Mouse (Mus musculus): ENCODE measurements at regions not wholly inside any gene's neighbourhood (a gene's known extent, or its start where the extent isn't known, plus 50 kb on each side); places are given as distances from the start of the nearest gene placed in this dataset.

DNA sequence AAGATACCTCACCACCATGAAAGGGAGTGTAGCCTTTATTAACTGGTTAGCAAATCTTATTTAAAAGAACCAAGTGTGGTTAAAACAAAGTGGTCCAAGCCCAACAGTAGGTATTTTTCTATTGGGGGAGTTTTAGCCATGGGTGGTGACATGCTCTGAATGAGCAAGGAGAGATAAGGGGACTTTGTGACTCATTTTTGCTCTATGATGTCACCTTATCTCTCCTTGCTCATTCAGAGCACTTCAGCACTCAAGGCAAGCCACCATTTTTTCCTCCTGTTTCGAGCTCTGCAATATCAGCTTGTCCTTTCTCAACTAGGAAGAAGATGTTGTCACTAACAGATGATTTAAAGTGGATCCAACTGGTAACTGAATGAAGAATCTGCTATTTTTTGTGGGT lies 78.9 kb upstream of the Cxadr start:
- H3K4me2 ChIP-seq (ENCODE audit: low read depth): no peak overlapping the region
- H3K4me3 ChIP-seq (ENCODE audit: low read depth, low read length): no peak overlapping the region
- no peaks in the 10 kb centered on the region for H3K27me3 ChIP-seq (ENCODE audit: control insufficient read depth, insufficient read depth, low read length)
- H3K36me3 ChIP-seq (ENCODE audit: control insufficient read depth, insufficient read depth, low read length): no peaks in the 10 kb centered on the region
- no peak overlapping the region for H3K27ac ChIP-seq (ENCODE audit: low read depth, low read length)
- DNase-seq (ENCODE audit: low spot score) (no peak), ATAC-seq (ENCODE audit: insufficient read depth, low FRiP score, low TSS enrichment) (no peak)
- H3K4me1 ChIP-seq (ENCODE audit: control insufficient read depth, insufficient read depth, low read length): no peaks in the 10 kb centered on the region
- WGBS: 80% methylated on average over 1 of the region's 1 CpGs
- H3K9me3 ChIP-seq (ENCODE audit: control insufficient read depth, low read length): no peaks in the 10 kb centered on the region
- H3K9ac ChIP-seq (ENCODE audit: low read length): no peak overlapping the region

DNA sequence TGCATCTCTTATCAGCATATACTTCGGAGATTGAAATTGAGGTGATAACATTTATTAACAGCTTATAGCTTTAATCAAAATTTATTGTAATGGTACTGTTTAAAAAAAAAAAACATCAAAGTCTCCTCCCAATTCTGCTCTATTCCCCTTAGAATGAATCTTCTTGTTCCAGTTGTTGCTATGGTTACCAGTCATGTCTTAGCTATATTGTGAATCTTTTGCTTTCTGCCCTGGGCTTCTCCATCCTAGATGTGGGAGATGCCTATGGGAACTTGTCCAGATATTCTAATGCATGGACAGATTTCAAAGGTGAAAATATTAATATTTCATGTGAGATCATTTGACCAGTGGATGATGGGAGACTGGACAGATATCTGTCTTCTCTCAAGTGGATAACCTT lies 79.5 kb upstream of the Cxadr start:
- no peak for ATAC-seq (ENCODE audit: insufficient read depth, low FRiP score, low TSS enrichment)
- DNase-seq (ENCODE audit: low spot score): no peak

DNA sequence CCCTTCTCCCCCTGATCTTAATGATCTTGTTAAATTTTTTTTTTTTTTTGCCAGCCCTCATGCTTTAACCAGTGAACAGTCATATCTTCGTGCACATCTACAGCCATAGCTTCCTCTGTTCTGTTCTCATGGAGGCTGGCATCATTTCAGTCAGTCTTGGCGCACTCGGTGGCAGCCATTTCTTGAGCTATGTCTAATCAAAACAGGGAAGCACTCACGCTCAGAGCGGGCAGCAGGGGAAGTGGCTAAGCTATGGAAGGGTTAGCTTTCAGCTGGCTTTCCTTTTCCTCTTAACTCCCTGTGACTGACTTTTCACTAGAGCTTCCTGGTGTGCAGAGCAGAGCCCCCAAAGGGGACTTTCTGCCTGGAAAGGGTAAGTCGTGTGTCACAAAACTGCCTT lies 83.7 kb upstream of the Cxadr start:
- Histone ChIP-seq H3K9ac (ENCODE audit: low read length) (no peak overlapping the region), H3K27ac (ENCODE audit: low read depth, low read length) (no peak overlapping the region), H3K36me3 (ENCODE audit: control insufficient read depth, insufficient read depth, low read length) (no peaks in the 10 kb centered on the region), H3K4me2 (ENCODE audit: low read depth) (no peak overlapping the region), H3K9me3 (ENCODE audit: control insufficient read depth, low read length) (no peaks in the 10 kb centered on the region), H3K4me1 (ENCODE audit: control insufficient read depth, insufficient read depth, low read length) (no peaks in the 10 kb centered on the region), H3K4me3 (ENCODE audit: low read depth, low read length) (no peak overlapping the region), H3K27me3 (ENCODE audit: control insufficient read depth, insufficient read depth, low read length) (no peaks in the 10 kb centered on the region)
- ATAC-seq (ENCODE audit: insufficient read depth, low FRiP score, low TSS enrichment) (no peak), DNase-seq (ENCODE audit: low spot score) (no peak)
- 59% methylated on average over 6 of the region's 6 CpGs for WGBS

More for the DNA sequence above, 79.5 kb upstream of the Cxadr start:
- no peaks in the 10 kb centered on the region for H3K27me3 ChIP-seq (ENCODE audit: control insufficient read depth, insufficient read depth, low read length)
- H3K4me1 ChIP-seq (ENCODE audit: control insufficient read depth, insufficient read depth, low read length): no peaks in the 10 kb centered on the region
- H3K9ac ChIP-seq (ENCODE audit: low read length): no peak overlapping the region
- no peaks in the 10 kb centered on the region for H3K36me3 ChIP-seq (ENCODE audit: control insufficient read depth, insufficient read depth, low read length)
- WGBS: 94% methylated on average over 1 of the region's 1 CpGs
- H3K27ac ChIP-seq (ENCODE audit: low read depth, low read length): no peak overlapping the region
- H3K4me3 ChIP-seq (ENCODE audit: low read depth, low read length): no peak overlapping the region
- no peak overlapping the region for H3K4me2 ChIP-seq (ENCODE audit: low read depth)
- H3K9me3 ChIP-seq (ENCODE audit: control insufficient read depth, low read length): no peaks in the 10 kb centered on the region

DNA sequence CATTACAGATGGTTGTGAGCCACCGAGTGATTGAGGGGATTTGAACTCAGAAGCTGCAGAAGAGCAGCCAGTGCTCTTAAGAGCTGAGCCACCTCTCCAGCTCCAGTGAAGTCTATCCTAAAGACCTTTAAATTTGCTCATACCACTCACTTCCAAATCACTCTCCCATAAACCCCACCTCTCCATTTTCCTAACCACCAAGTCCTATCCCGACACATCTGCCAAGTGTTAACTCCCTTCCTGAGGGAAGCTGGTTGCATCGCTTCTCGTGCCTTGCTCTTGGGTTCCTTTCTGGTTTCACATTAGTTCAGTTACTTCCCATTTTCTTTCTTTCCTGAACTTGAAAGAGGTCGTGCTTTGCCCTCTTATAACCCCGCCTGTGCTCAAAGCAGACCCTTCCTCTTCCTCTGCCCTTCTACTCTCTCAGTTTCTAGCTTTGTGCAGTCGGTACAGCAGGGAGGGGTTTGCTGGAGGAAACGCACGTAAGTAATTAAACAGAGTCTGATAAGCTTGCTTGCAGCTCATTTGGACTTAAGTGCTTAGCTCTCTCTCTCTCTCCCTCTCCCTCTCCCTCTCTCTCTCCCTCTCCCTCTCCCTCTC lies 84.4 kb upstream of the Cxadr start:
- no peak for DNase-seq (ENCODE audit: low spot score)
- Histone ChIP-seq H3K4me3 (ENCODE audit: low read depth, low read length) (no peak overlapping the region), H3K4me2 (ENCODE audit: low read depth) (no peak overlapping the region), H3K9ac (ENCODE audit: low read length) (no peak overlapping the region), H3K27ac (ENCODE audit: low read depth, low read length) (no peak overlapping the region), H3K36me3 (ENCODE audit: control insufficient read depth, insufficient read depth, low read length) (no peaks in the 10 kb centered on the region), H3K9me3 (ENCODE audit: control insufficient read depth, low read length) (no peaks in the 10 kb centered on the region), H3K27me3 (ENCODE audit: control insufficient read depth, insufficient read depth, low read length) (no peaks in the 10 kb centered on the region), H3K4me1 (ENCODE audit: control insufficient read depth, insufficient read depth, low read length) (no peaks in the 10 kb centered on the region)
- WGBS: 63% methylated on average over 9 of the region's 9 CpGs
- no peak for ATAC-seq (ENCODE audit: insufficient read depth, low FRiP score, low TSS enrichment)

DNA sequence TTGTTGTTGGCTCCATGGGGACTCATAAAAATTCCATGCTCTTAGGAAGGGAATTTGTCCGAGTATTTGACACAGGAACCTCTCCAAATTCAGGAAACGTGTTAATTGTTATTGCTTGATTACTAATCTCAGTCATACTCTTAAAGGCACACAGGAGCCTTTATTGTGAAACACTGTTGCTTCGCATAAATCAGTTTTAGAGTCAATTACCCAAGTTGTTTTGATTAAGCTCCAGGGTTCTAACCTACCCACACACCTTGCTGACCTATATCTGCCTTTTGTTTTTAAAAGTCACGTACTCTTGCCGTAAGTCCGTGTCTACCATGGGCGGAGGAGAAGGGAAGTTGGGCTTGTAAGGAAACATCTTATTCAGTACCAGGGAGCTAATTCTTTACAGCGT lies 89.6 kb upstream of the Cxadr start:
- DNase-seq (ENCODE audit: low spot score) (no peak), ATAC-seq (ENCODE audit: insufficient read depth, low FRiP score, low TSS enrichment) (no peak)
- no peak overlapping the region for H3K27ac ChIP-seq (ENCODE audit: low read depth, low read length)
- no peaks in the 10 kb centered on the region for H3K4me1 ChIP-seq (ENCODE audit: control insufficient read depth, insufficient read depth, low read length)
- 83% methylated on average over 8 of the region's 8 CpGs for whole genome bisulfite sequencing
- no peaks in the 10 kb centered on the region for H3K9me3 ChIP-seq (ENCODE audit: control insufficient read depth, low read length)
- no peaks in the 10 kb centered on the region for H3K36me3 ChIP-seq (ENCODE audit: control insufficient read depth, insufficient read depth, low read length)
- H3K27me3 ChIP-seq (ENCODE audit: control insufficient read depth, insufficient read depth, low read length): no peaks in the 10 kb centered on the region
- no peak overlapping the region for H3K4me2 ChIP-seq (ENCODE audit: low read depth)
- no peak overlapping the region for H3K9ac ChIP-seq (ENCODE audit: low read length)
- no peak overlapping the region for H3K4me3 ChIP-seq (ENCODE audit: low read depth, low read length)

DNA sequence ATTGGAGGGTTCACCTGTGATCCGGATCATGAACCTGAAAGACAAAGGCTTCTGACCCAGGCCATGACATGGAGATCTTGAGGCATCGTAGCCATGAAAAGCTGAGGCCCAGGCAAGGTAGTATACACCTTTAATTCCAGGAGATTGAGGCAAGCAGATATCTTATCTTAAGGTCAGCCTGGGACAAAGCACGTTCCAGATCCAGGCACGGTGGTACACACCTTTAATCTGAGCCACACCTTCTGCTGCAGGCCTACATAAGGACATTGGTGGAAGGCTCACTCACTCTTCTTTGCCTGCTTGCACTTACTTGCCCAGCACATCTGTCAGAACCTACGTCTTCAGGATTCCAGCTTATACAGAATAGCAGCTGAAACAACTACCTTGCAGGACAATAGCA lies 93.0 kb upstream of the Cxadr start:
- ATAC-seq (ENCODE audit: insufficient read depth, low FRiP score, low TSS enrichment): no peak
- Histone ChIP-seq H3K4me3 (ENCODE audit: low read depth, low read length) (no peak overlapping the region), H3K9ac (ENCODE audit: low read length) (no peak overlapping the region), H3K9me3 (ENCODE audit: control insufficient read depth, low read length) (no peaks in the 10 kb centered on the region), H3K4me1 (ENCODE audit: control insufficient read depth, insufficient read depth, low read length) (no peaks in the 10 kb centered on the region), H3K27ac (ENCODE audit: low read depth, low read length) (no peak overlapping the region), H3K27me3 (ENCODE audit: control insufficient read depth, insufficient read depth, low read length) (no peaks in the 10 kb centered on the region), H3K4me2 (ENCODE audit: low read depth) (no peak overlapping the region), H3K36me3 (ENCODE audit: control insufficient read depth, insufficient read depth, low read length) (no peaks in the 10 kb centered on the region)
- DNase-seq (ENCODE audit: low spot score): no peak
- 86% methylated on average over 5 of the region's 5 CpGs for WGBS

DNA sequence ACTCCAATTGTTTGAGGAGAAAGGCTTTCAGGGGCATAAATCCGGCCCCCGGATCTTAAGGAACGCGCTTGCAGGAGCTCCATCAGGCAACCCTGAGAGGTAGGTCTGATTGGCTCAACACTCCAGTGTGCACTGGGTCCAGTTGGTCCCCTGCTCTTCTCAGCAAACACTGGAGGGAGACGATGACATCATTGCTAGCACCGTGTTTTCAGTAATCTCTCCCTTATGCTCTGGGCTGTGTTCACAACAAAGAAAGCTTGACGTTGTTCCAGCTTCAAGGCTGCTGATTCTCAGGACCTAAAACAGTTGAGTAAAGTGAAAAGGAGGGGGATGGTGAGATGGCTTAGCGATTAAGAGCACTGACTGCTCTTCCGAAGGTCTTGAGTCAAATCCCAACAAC lies 97.0 kb upstream of the Cxadr start:
- H3K9ac ChIP-seq (ENCODE audit: low read length): no peak overlapping the region
- DNase-seq (ENCODE audit: low spot score): no peak
- 84% methylated on average over 9 of the region's 9 CpGs for WGBS

DNA sequence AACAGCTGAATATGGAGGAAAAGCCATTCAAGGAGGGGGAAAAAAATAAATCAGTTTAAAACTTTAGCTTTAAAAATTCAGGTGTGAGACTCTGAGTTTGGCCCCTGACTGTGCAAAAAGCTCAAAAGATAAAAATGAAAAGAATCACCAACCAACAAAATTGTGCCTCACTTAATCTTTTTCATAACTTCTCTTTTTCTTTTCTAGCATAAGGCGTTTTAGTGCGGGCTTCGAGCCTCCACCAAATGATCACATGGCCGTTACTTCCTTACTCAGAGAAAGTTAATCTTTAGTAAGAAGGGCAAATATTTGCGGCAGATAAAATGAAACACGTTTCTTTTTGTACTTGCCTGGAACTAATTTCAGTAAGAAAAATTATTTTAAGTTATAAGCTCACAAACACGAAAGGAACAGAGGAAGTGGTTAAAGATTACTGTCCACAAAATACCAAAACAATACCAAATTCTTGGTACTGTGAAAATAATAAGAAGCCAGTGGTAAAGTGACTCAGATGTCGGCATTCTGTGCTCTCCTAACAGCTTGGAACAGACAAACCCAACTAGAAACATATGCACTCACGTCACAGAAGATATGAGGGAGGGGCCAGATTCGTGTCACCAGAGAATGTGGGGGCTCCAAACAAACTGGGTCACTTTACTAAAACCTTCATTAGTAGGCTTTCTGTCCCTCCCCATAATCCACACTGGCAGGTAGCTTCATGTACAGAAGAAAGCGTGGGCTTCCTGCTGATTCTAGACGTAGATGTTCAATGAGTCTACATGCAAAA lies 101.1 kb upstream of the Cxadr start:
- WGBS: 86% methylated on average over 12 of the region's 12 CpGs
- no peak for ATAC-seq (ENCODE audit: insufficient read depth, low FRiP score, low TSS enrichment)
- Histone ChIP-seq H3K4me3 (ENCODE audit: low read depth, low read length) (no peak overlapping the region), H3K27ac (ENCODE audit: low read depth, low read length) (no peak overlapping the region), H3K4me1 (ENCODE audit: control insufficient read depth, insufficient read depth, low read length) (no peaks in the 10 kb centered on the region), H3K27me3 (ENCODE audit: control insufficient read depth, insufficient read depth, low read length) (no peaks in the 10 kb centered on the region), H3K9me3 (ENCODE audit: control insufficient read depth, low read length) (no peaks in the 10 kb centered on the region), H3K4me2 (ENCODE audit: low read depth) (no peak overlapping the region), H3K36me3 (ENCODE audit: control insufficient read depth, insufficient read depth, low read length) (no peaks in the 10 kb centered on the region), H3K9ac (ENCODE audit: low read length) (no peak overlapping the region)
- no peak for DNase-seq (ENCODE audit: low spot score)

More for the DNA sequence above, 97.0 kb upstream of the Cxadr start:
- no peak overlapping the region for H3K4me2 ChIP-seq (ENCODE audit: low read depth)
- no peak overlapping the region for H3K4me3 ChIP-seq (ENCODE audit: low read depth, low read length)
- no peaks in the 10 kb centered on the region for H3K9me3 ChIP-seq (ENCODE audit: control insufficient read depth, low read length)
- no peak for ATAC-seq (ENCODE audit: insufficient read depth, low FRiP score, low TSS enrichment)
- H3K27me3 ChIP-seq (ENCODE audit: control insufficient read depth, insufficient read depth, low read length): no peaks in the 10 kb centered on the region
- H3K27ac ChIP-seq (ENCODE audit: low read depth, low read length): no peak overlapping the region
- H3K4me1 ChIP-seq (ENCODE audit: control insufficient read depth, insufficient read depth, low read length): no peaks in the 10 kb centered on the region
- no peaks in the 10 kb centered on the region for H3K36me3 ChIP-seq (ENCODE audit: control insufficient read depth, insufficient read depth, low read length)

DNA sequence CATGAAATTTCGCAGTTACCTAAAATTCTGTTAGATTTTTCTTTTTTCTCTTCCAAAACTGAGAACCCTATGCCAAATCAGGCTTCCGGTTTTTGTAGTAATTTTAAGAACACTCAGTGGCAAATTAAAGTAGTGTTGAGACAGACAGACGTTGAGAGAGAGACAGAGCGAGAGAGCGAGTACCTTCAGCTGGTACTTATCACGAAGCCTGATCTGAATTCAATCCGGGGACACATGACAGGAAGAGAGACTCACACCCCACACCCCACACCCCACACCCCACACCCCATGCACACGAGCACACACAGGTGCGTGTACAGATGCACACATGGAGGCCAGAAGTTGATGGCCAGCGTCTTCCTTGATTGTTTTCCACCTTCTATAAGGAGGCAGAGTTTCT lies 102.0 kb upstream of the Cxadr start:
- no peaks in the 10 kb centered on the region for H3K4me1 ChIP-seq (ENCODE audit: control insufficient read depth, insufficient read depth, low read length)
- H3K4me3 ChIP-seq (ENCODE audit: low read depth, low read length): no peak overlapping the region
- WGBS: 83% methylated on average over 10 of the region's 10 CpGs
- no peak overlapping the region for H3K4me2 ChIP-seq (ENCODE audit: low read depth)
- no peak overlapping the region for H3K27ac ChIP-seq (ENCODE audit: low read depth, low read length)
- ATAC-seq (ENCODE audit: insufficient read depth, low FRiP score, low TSS enrichment) (no peak), DNase-seq (ENCODE audit: low spot score) (no peak)
- no peaks in the 10 kb centered on the region for H3K36me3 ChIP-seq (ENCODE audit: control insufficient read depth, insufficient read depth, low read length)
- H3K9ac ChIP-seq (ENCODE audit: low read length): no peak overlapping the region
- no peaks in the 10 kb centered on the region for H3K9me3 ChIP-seq (ENCODE audit: control insufficient read depth, low read length)
- no peaks in the 10 kb centered on the region for H3K27me3 ChIP-seq (ENCODE audit: control insufficient read depth, insufficient read depth, low read length)
